Mouse (Mus musculus) splenic B cell, adult 2 months (primary cell): Measurements from ENCODE around the gene Lypd6b.

Experiments
- DNase-seq: peaks from one replicate; pipeline ENCODE4 v3.0.0-alpha.2; 2011; ENCODE audit warnings: low read depth, low spot score
- H3K27me3 ChIP-seq: 2 replicates; pipeline ENCODE4 v1.6.1; 2012; ENCODE audit warnings: mild to moderate bottlenecking, low read length, moderate library complexity, mixed read lengths; ENCODE audit not compliant: control insufficient read depth, poor library complexity, insufficient read depth, severe bottlenecking
- H3K36me3 ChIP-seq: 2 replicates; pipeline ENCODE4 v1.6.1; 2012; ENCODE audit warnings: mild to moderate bottlenecking, low read length, moderate library complexity, mixed read lengths; ENCODE audit not compliant: control insufficient read depth, poor library complexity, insufficient read depth, severe bottlenecking

Gene Lypd6b

DNA sequence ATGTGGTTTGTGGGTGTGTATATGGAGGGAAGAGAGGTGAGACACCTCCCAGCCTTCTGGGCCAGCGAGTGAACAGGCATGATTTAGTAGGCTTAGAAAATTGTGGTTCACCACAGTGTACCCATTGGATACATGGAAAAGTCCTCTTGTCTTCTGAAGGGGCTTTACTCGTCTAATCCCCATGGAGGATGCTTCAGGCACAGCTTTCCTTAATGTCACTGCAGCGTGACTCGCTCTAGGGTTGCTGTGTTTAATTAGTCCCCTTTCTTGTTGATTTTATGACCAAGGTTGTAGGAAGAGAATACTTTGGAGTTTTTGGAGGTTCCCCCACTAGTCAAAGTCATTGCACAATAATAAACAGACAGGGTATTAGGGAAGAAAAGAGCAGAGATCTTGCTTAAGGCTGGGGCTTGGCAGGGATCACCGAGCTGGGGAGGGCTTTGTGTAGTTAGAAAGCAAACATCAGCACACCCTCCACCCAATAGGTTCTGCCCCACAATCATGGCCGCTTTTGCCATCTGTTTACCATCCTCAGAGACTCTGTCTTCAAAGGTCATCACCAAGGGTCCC lies 122.4 kb downstream of the Lypd6b start:
- no peak for DNase-seq

GRCm38 (mm10) chr2:49911296-49912034 lies 124.0 kb downstream of the Lypd6b start:
- Histone ChIP-seq H3K27me3 (no peaks in the 10 kb centered on the region), H3K36me3 (no peaks in the 10 kb centered on the region)
- DNase-seq, result no peak

More for the DNA sequence above, 122.4 kb downstream of the Lypd6b start:
- Histone ChIP-seq H3K27me3 (no peaks in the 10 kb centered on the region), H3K36me3 (no peaks in the 10 kb centered on the region)

DNA sequence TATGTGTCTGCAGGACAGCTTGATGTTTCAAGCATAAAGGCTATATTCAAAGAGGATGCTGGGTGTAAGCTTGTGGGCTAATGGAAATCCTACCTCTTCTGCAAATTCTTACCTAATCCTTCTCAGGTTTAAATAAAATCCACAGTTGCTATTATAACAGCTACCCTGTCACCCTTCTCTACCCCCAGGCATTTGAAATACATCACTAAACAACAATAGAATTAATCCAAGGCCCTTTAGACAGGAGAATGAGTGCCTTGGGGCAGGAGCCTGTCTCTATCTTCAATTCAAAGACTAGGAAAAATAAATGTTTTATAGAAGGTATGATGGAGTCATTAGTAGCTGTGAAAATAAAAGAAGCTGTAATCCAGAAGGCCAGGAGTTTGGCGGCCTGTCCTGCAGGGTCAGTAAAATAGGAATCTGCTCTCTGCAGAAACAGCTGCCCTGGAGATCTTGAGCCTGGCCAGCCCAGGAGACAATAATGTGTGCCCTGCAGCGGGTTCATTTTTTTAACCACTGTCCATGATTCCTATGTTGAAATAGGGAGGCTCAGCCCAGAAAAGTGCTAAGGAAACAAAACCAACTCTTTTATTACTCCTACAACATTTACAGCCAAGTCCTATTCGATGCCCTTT lies 124.9 kb downstream of the Lypd6b start:
- no peaks in the 10 kb centered on the region for H3K36me3 ChIP-seq
- DNase-seq, result no peak
- H3K27me3 ChIP-seq, result no peaks in the 10 kb centered on the region

DNA sequence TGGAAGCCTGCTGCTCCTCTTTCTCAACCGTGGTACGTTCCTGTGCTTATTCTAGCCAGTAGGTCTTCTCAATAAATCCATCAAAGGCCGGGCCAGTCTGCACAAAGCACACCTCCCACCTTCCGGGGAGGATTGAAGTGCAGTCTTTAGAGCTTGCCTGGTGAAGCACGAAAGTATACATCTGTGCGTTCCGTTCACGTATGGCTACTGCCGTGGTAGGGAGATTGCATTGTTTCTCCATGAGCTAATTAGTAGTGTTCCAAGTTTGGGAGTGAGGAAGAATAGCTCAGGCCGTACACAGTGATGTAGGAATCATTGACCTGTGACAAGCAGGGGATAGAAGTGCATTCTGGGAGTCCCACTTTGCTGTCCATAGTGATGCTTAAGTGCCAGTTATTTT lies 130.0 kb downstream of the Lypd6b start:
- DNase-seq, result no peak
- H3K36me3 ChIP-seq, result no peaks in the 10 kb centered on the region
- no peaks in the 10 kb centered on the region for H3K27me3 ChIP-seq

DNA sequence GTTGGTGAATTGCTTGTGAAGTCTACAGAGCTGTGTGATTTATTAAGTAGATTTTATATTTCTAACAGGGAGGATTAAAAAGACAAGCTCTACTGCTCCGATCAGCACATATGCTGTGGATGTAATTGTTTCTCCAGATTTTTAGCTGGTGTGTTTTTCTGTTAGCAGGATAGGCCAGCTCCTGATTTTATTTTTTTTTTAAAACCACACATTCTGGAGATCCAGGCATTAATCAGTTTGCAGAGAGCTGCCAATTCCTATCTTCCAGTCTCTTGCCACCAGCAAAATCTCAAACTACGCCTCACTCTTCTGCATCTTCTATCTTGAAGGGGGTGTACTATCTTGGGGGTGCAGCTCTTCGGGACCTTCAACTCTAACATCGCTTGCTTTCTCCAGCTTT lies 130.6 kb downstream of the Lypd6b start:
- Histone ChIP-seq H3K36me3 (no peaks in the 10 kb centered on the region), H3K27me3 (no peaks in the 10 kb centered on the region)
- no peak for DNase-seq

DNA sequence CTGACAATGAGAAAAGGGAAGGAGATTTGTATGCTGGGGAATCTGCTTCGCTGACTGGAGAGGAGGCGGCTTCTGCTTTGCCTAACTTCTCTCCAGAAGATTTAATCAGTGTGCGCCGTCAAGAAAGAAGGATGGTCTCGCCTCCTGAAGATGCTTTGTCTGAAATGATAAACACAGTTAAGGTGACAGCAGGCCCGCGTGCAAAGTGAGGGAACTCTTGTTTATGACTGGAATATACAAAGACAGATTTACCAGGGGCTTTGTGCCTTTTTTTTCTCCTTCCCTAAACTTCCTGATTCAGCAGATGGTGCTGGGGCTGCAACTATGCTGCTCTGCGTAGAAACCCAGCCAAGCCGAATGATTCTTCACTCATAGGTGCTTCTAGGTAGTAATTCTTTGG lies 131.2 kb downstream of the Lypd6b start:
- Histone ChIP-seq H3K36me3 (no peaks in the 10 kb centered on the region), H3K27me3 (no peaks in the 10 kb centered on the region)
- DNase-seq, result no peak

DNA sequence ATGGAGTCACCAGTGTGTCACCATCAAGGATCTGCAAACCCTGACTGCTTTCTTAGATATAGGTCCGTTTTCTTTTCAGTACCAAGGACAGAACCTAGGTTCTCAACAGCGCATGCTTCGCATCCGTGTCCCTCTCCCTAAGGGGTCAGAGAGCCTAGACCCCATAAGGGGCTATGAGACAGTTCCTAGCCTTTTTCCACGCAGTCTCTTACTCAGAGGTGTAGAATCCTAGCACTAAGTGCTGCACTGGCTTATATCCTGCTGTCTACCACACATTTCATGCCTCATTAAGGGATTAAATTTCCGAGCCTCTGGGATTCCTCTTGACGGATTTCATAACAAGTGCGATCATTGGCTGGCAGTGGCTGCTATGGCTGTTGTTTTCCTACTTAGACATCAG lies 134.5 kb downstream of the Lypd6b start:
- no peak for DNase-seq
- no peaks in the 10 kb centered on the region for H3K27me3 ChIP-seq
- H3K36me3 ChIP-seq, result no peaks in the 10 kb centered on the region

- no peak for DNase-seq
- H3K36me3 ChIP-seq, result no peaks in the 10 kb centered on the region
- H3K27me3 ChIP-seq, result no peaks in the 10 kb centered on the region
Measured at GRCm38 (mm10) chr2:49922810-49923209, 135.3 kb downstream of the Lypd6b start.

- DNase-seq, result no peak
- no peaks in the 10 kb centered on the region for H3K27me3 ChIP-seq
- no peaks in the 10 kb centered on the region for H3K36me3 ChIP-seq
Measured at GRCm38 (mm10) chr2:49926186-49926585, 138.7 kb downstream of the Lypd6b start.

DNA sequence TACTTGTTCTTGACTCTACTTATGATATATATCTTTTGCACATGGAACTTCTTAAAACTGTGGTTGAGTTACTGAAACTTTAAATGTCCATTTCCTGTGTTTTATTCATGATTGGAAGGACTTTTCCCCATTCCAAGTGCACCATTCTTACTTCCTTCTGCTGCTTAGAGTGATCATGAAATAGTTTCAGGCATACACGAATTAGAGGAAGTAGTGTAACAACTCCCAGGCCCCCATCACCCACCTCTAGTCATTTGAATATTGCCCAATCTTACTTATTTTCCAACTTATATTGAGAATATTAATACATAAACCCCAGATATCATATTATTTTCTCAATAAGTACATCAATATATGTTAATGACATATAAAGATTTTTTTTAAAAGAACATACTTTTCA lies 139.9 kb downstream of the Lypd6b start:
- H3K36me3 ChIP-seq, result no peaks in the 10 kb centered on the region
- no peak for DNase-seq
- H3K27me3 ChIP-seq, result no peaks in the 10 kb centered on the region

GRCm38 (mm10) chr2:49929931-49930330 lies 142.4 kb downstream of the Lypd6b start:
- H3K36me3 ChIP-seq, result no peaks in the 10 kb centered on the region
- no peak for DNase-seq
- no peaks in the 10 kb centered on the region for H3K27me3 ChIP-seq

- Histone ChIP-seq H3K36me3 (no peaks in the 10 kb centered on the region), H3K27me3 (no peaks in the 10 kb centered on the region)
- DNase-seq, result no peak
Measured at GRCm38 (mm10) chr2:49937621-49938020, 150.1 kb downstream of the Lypd6b start.

DNA sequence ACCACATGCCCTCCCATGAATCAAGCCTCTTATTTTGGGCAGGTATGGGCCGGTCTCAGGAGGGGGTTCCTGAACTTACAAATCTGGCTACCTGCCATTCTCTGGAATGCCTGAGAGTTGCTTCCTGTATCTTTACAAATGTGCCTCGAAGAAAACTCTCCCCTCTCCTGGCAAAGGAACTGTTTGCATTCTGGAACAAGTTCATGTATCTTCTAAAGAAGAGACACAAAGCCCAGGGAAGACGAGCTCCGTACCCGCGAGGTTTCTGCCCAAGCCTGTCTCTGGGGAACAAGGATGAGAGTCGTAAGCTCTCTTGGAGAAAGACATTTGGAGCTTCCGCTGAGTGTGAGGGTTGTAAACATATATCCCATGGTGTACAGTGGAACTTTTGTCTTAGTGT lies 150.8 kb downstream of the Lypd6b start:
- H3K27me3 ChIP-seq, result no peaks in the 10 kb centered on the region
- DNase-seq, result no peak
- no peaks in the 10 kb centered on the region for H3K36me3 ChIP-seq

GRCm38 (mm10) chr2:49940372-49940771 lies 152.9 kb downstream of the Lypd6b start:
- Histone ChIP-seq H3K36me3 (no peaks in the 10 kb centered on the region), H3K27me3 (no peaks in the 10 kb centered on the region)
- no peak for DNase-seq

- Histone ChIP-seq H3K36me3 (no peaks in the 10 kb centered on the region), H3K27me3 (no peaks in the 10 kb centered on the region)
- DNase-seq, result no peak
Measured at GRCm38 (mm10) chr2:49942100-49942499, 154.6 kb downstream of the Lypd6b start.
